Mouse (Mus musculus) small intestine, adult 2 months (tissue): ENCODE data around the gene Gpsm3.

Experiments used
- CTCF ChIP-seq: fragments of 200-500 bp; IDR thresholded peaks from 2 replicates; pipeline ENCODE4 v1.5.1; 2012; ENCODE audit warnings: low read depth, mild to moderate bottlenecking, control low read depth, inconsistent platforms, low read length, moderate library complexity, mixed read lengths; ENCODE audit not compliant: insufficient replicate concordance, insufficient read length; ENCODE audit errors: extremely low read depth
- POLR2A ChIP-seq: fragments of 200-500 bp; IDR thresholded peaks from 2 replicates; pipeline ENCODE4 v1.6.1; 2012; ENCODE audit warnings: low read depth, mild to moderate bottlenecking, control low read depth, inconsistent platforms, low read length, moderate library complexity

GRCm38 (mm10) chr17:34587423-34587811, 2.2 kb upstream of the Gpsm3 start:
- no peak for TF ChIP-seq CTCF
- TF ChIP-seq POLR2A: peak; percentile 94; the same call in 1 of the 2 replicates
